Mouse (Mus musculus): Measurements from ENCODE around the gene Cers6. TPM values are rescaled to one million over a fixed set of nuclear protein-coding genes. Genes with fewer than 3 reads are reported as not detected.

Cers6 gene
- polyA plus RNA-seq, 1 experiment: 3.2 TPM

DNA sequence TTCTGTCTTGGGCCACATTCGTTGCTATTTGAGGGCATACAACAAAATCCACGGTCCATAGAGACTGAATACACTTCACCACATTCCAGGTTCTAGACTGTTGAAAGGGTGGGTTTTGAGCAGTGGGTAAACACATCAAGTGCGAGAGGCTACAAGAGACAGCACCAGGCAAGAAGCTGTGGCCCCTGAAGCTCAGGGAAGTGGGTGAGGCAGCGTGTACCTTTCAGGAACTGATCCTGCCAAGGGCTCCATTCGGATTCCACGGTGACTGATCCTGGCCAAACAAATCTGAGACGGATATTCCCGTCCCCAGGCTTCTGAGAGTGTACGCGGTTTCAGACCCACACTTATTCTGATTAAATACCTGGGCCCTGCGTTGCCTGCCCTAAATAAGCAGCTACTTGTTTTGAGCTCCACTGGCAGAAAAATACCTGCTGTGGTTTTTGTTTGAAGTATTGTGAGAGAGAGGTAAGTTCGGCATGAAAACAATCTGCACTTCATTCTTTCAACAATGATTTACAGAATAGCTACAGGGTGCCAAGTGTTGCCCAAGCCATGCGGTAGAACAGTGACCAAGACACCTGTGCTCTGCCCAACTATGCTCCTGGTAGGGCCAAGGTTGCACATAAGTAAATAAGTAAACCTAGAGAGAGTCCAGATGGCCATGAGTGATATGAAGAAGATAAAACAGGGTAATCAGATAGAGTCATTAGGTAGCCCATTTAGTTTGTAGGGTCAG is 16.1 kb upstream of the Cers6 start:
- Histone ChIP-seq H3K27ac (ENCODE audit: control insufficient read depth, insufficient read depth, low read depth, low read length) (no peak overlapping the region), H3K27me3 (ENCODE audit: control insufficient read depth, insufficient read depth, low read length) (no peaks in the 10 kb centered on the region), H3K4me3 (ENCODE audit: control insufficient read depth, low read depth, low read length) (peak overlapping the region; percentile 53), H3K4me1 (ENCODE audit: control insufficient read depth, insufficient read depth, low read length) (peaks cover 4% of the 10 kb centered on the region), H3K36me3 (ENCODE audit: control insufficient read depth, insufficient read depth, low read length) (no peaks in the 10 kb centered on the region)
- TF ChIP-seq POLR2A (IDR thresholded peaks at IDR 0.05; ENCODE audit: control insufficient read depth, low read depth, low read length) (no peak), CTCF (IDR thresholded peaks at IDR 0.05; ENCODE audit: control insufficient read depth, insufficient read depth, insufficient replicate concordance, low read depth, low read length) (no peak)

DNA sequence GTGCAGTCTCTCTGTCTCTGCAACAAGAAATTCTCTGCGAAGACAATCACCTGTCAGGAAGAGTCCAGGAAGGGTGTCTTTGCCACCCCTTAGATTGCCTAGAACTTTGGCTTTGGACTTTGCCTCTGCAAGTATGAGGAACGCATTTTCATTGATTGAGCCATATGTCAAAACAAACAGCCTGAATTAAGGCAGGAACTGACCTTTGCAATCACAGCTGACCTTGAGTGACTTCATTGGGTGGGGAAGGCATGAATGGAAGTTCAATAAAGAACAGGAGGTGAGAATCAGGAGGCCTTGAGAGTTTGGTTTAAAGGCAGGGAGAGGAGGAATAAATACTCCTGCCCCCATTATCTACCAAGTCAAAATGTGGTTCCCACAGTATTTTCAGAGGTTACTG is 850 bp upstream of the Cers6 start:
- H3K36me3 ChIP-seq (ENCODE audit: control insufficient read depth, insufficient read depth, low read length): no peaks in the 10 kb centered on the region
- H3K27me3 ChIP-seq (ENCODE audit: control insufficient read depth, insufficient read depth, low read length): no peaks in the 10 kb centered on the region
- H3K27ac ChIP-seq (ENCODE audit: control insufficient read depth, insufficient read depth, low read depth, low read length): no peak overlapping the region
- peaks cover 9% of the 10 kb centered on the region; the same call in 1 of the 2 replicates for H3K4me1 ChIP-seq (ENCODE audit: control insufficient read depth, insufficient read depth, low read length)
- no peak for TF ChIP-seq POLR2A (IDR thresholded peaks at IDR 0.05; ENCODE audit: control insufficient read depth, low read depth, low read length)
- TF ChIP-seq CTCF (IDR thresholded peaks at IDR 0.05; ENCODE audit: control insufficient read depth, insufficient read depth, insufficient replicate concordance, low read depth, low read length): no peak
- no peak overlapping the region for H3K4me3 ChIP-seq (ENCODE audit: control insufficient read depth, low read depth, low read length)

DNA sequence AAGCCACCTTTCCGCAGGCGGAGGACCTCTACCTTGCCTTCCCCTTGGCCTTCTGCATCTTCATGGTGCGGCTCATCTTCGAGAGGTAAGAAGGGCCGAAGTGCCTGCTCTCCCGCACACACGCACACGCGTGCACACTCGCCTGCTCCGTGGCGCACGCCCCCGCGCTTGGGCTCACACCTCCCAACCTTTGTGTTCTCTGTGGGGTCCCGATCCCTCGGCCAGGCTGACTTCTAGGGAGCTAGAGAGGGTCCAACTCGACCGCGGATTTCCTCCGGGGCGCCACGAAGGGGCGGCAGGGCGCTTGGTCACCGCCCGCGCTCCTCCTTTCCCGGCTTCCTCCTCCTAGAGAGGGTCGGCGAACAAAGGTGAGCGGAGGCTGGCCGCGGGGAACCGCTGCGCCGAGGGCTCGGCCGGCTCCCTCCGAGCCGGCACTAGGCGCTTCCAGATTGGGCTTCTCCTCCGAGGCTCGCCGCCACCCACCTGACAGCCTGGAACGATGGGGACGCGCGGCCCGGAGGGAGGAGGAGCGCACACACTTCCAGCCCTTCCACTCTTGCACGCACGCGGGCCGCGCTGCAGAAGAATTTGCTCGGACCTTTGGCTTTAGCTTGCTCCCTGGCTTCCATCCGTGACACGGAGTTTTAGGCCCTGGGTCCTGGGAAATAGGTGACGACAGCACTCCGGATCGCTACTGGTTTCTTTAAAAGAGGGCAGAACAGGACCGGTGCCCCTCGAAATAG is 651 bp downstream of the Cers6 start:
- TF ChIP-seq CTCF (IDR thresholded peaks at IDR 0.05; ENCODE audit: control insufficient read depth, insufficient read depth, insufficient replicate concordance, low read depth, low read length) (no peak), POLR2A (IDR thresholded peaks at IDR 0.05; ENCODE audit: control insufficient read depth, low read depth, low read length) (no peak)
- no peaks in the 10 kb centered on the region for H3K27me3 ChIP-seq (ENCODE audit: control insufficient read depth, insufficient read depth, low read length)
- peak overlapping the region; percentile 54 for H3K27ac ChIP-seq (ENCODE audit: control insufficient read depth, insufficient read depth, low read depth, low read length)
- peak overlapping the region; percentile 87 for H3K4me3 ChIP-seq (ENCODE audit: control insufficient read depth, low read depth, low read length)
- H3K4me1 ChIP-seq (ENCODE audit: control insufficient read depth, insufficient read depth, low read length): peaks cover 9% of the 10 kb centered on the region; the same call in 1 of the 2 replicates
- no peaks in the 10 kb centered on the region for H3K36me3 ChIP-seq (ENCODE audit: control insufficient read depth, insufficient read depth, low read length)

DNA sequence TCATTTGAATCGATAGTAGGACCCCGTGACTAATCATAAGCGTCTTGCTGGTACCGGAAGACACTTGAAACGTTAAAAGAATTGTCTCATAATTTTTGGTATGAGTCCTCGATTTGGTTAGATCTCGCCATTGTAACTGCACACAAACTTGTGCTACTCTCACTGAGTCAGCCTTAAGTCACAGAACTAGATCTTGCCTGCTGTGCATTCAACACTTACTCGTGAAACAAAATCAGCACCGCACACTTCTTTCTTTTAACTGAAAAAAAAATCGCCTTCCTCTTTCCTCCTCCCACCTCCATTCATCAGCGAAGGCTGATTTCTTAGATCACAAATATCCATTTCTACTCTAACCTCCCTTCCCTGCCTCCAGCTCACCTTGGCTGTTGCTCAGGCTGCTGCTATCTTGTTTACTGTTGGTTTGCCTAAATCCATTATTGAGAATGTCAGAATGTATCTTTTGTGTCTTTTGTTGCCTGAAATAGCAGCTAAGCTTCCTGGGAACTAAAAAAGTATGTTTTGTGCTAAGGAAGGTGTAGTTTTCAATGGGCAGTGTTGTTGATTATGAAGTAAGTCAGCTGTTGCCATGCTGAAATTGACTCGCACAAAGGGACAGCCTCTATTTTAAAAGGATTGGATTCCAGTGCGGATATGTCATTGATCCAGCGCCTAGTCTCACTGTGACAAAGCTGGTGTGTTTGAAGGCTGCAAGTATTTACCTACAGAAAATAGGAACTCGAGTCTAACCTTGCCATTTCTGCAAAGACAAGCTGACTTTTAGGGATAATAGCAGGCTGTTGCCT is 1.4 kb downstream of the Cers6 start:
- no peak overlapping the region for H3K27ac ChIP-seq (ENCODE audit: control insufficient read depth, insufficient read depth, low read depth, low read length)
- H3K27me3 ChIP-seq (ENCODE audit: control insufficient read depth, insufficient read depth, low read length): no peaks in the 10 kb centered on the region

DNA sequence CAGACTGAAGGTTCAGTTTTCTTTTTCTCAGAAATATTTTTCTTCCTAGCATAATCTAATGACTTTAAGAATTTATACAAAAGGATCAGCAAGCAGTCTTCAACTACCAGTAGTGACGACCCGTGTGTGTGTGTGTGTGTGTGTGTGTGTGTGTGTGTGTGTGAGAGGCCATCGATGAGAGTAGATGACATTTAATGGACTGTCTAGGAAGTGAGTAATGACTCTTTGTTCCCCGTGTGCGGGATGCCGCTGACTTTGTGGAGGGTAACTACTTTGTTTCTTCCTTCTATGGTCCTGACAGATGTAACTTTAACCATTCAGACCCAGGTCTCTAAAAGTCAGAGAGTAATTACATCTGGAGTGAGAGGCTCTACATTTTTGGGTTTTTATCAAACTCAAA is 2.3 kb downstream of the Cers6 start:
- peaks cover 9% of the 10 kb centered on the region; the same call in 1 of the 2 replicates for H3K4me1 ChIP-seq (ENCODE audit: control insufficient read depth, insufficient read depth, low read length)
- no peak overlapping the region for H3K4me3 ChIP-seq (ENCODE audit: control insufficient read depth, low read depth, low read length)
- H3K27ac ChIP-seq (ENCODE audit: control insufficient read depth, insufficient read depth, low read depth, low read length): no peak overlapping the region
- no peaks in the 10 kb centered on the region for H3K27me3 ChIP-seq (ENCODE audit: control insufficient read depth, insufficient read depth, low read length)
- H3K36me3 ChIP-seq (ENCODE audit: control insufficient read depth, insufficient read depth, low read length): no peaks in the 10 kb centered on the region
- TF ChIP-seq POLR2A (IDR thresholded peaks at IDR 0.05; ENCODE audit: control insufficient read depth, low read depth, low read length) (no peak), CTCF (IDR thresholded peaks at IDR 0.05; ENCODE audit: control insufficient read depth, insufficient read depth, insufficient replicate concordance, low read depth, low read length) (no peak)

More for the DNA sequence above, 1.4 kb downstream of the Cers6 start:
- Histone ChIP-seq H3K4me3 (ENCODE audit: control insufficient read depth, low read depth, low read length) (peak overlapping the region; percentile 87), H3K4me1 (ENCODE audit: control insufficient read depth, insufficient read depth, low read length) (peaks cover 9% of the 10 kb centered on the region; the same call in 1 of the 2 replicates), H3K36me3 (ENCODE audit: control insufficient read depth, insufficient read depth, low read length) (no peaks in the 10 kb centered on the region)
- TF ChIP-seq POLR2A (IDR thresholded peaks at IDR 0.05; ENCODE audit: control insufficient read depth, low read depth, low read length): no peak
- no peak for TF ChIP-seq CTCF (IDR thresholded peaks at IDR 0.05; ENCODE audit: control insufficient read depth, insufficient read depth, insufficient replicate concordance, low read depth, low read length)

DNA sequence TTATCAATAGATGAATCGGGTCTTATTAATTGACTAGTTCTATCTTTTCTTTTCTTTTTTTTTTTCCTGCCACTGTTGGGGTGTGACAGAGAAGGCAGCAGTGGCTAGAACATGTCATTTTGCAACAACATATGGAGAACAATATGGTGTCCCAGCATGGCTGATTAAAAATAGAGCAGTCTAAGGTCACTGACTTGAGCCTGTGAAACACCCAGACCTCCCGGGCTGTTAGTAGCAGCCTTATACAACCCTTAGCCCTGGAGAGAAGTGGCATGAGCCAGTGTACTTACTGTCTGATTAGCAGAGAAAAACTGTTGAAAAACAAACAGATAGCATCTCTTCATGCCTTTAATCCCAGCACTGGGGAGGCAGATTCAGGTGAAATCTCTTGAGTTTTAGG is 3.1 kb downstream of the Cers6 start:
- Histone ChIP-seq H3K4me3 (ENCODE audit: control insufficient read depth, low read depth, low read length) (no peak overlapping the region), H3K4me1 (ENCODE audit: control insufficient read depth, insufficient read depth, low read length) (peaks cover 9% of the 10 kb centered on the region; the same call in 1 of the 2 replicates), H3K27me3 (ENCODE audit: control insufficient read depth, insufficient read depth, low read length) (no peaks in the 10 kb centered on the region), H3K36me3 (ENCODE audit: control insufficient read depth, insufficient read depth, low read length) (no peaks in the 10 kb centered on the region), H3K27ac (ENCODE audit: control insufficient read depth, insufficient read depth, low read depth, low read length) (no peak overlapping the region)
- TF ChIP-seq POLR2A (IDR thresholded peaks at IDR 0.05; ENCODE audit: control insufficient read depth, low read depth, low read length) (no peak), CTCF (IDR thresholded peaks at IDR 0.05; ENCODE audit: control insufficient read depth, insufficient read depth, insufficient replicate concordance, low read depth, low read length) (no peak)

DNA sequence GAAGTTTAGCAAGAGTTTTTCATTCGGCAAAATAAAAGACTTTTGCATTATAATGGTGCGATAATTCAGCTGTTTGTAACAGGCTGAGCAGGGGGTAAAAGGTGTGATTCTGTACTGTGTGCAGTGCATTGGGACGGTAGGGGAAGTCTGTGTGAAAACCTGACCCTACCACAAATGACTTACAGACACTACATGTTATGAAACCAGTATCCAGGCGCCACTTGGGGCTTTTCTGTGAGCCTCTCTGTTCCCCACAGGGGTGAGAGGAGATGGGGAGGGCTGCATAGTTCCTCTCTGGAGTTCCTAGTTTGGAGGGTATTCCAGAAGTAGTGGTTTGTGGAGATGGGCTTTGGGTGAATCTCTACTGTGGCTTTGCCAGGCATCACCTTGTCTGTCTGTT is 5.9 kb downstream of the Cers6 start:
- TF ChIP-seq POLR2A (IDR thresholded peaks at IDR 0.05; ENCODE audit: control insufficient read depth, low read depth, low read length): no peak
- TF ChIP-seq CTCF (IDR thresholded peaks at IDR 0.05; ENCODE audit: control insufficient read depth, insufficient read depth, insufficient replicate concordance, low read depth, low read length): no peak
- H3K36me3 ChIP-seq (ENCODE audit: control insufficient read depth, insufficient read depth, low read length): no peaks in the 10 kb centered on the region
- no peaks in the 10 kb centered on the region for H3K27me3 ChIP-seq (ENCODE audit: control insufficient read depth, insufficient read depth, low read length)
- no peak overlapping the region for H3K27ac ChIP-seq (ENCODE audit: control insufficient read depth, insufficient read depth, low read depth, low read length)
- no peak overlapping the region for H3K4me3 ChIP-seq (ENCODE audit: control insufficient read depth, low read depth, low read length)
- no peaks in the 10 kb centered on the region for H3K4me1 ChIP-seq (ENCODE audit: control insufficient read depth, insufficient read depth, low read length)
